Mouse (Mus musculus) lung, postnatal 0 days (tissue): ENCODE measurements around the gene Rps6ka5. TPM values are rescaled to one million over a fixed set of nuclear protein-coding genes. Genes with fewer than 3 reads are reported as not detected.

ENCODE experiments used
- ATAC-seq: fragments of 200-750 bp; cut with Nextera tagmentation; 2 replicates; pipeline ENCODE4 v1.8.0; 2017; ENCODE audit warnings: moderate library complexity
- DNase-seq: peaks from one replicate; pipeline ENCODE4 v3.0.0-alpha.2; 2016; ENCODE audit warnings: low spot score
- H3K27ac ChIP-seq: fragments of 300-500 bp; sonication (generic); 2 replicates; pipeline ENCODE4 v1.5.1; 2014; ENCODE audit warnings: antibody characterized with exemption, mild to moderate bottlenecking, low read length, mixed read lengths
- H3K27me3 ChIP-seq: fragments of 300-500 bp; sonication (generic); replicated peaks from 2 replicates; pipeline ENCODE4 v1.6.1; 2014; ENCODE audit warnings: low read length, mixed read lengths; ENCODE audit not compliant: insufficient read depth
- H3K36me3 ChIP-seq: fragments of 300-500 bp; sonication (generic); 2 replicates; pipeline ENCODE4 v1.6.1; 2014; ENCODE audit warnings: low read length, mixed read lengths; ENCODE audit not compliant: insufficient read depth
- H3K4me1 ChIP-seq: fragments of 300-500 bp; sonication (generic); 2 replicates; pipeline ENCODE4 v1.6.1; 2014; ENCODE audit warnings: antibody characterized with exemption, low read depth, low read length, mixed read lengths; ENCODE audit not compliant: insufficient read depth
- H3K4me2 ChIP-seq: fragments of 300-500 bp; sonication (generic); replicated peaks from 2 replicates; pipeline ENCODE4 v1.6.1; 2014; ENCODE audit warnings: low read depth, mild to moderate bottlenecking, low read length, moderate library complexity, mixed read lengths
- H3K4me3 ChIP-seq: fragments of 300-500 bp; sonication (generic); 2 replicates; pipeline ENCODE4 v1.5.1; 2014; ENCODE audit warnings: low read depth, low read length
- H3K9ac ChIP-seq: fragments of 300-500 bp; sonication (generic); replicated peaks from 2 replicates; pipeline ENCODE4 v1.6.1; 2014; ENCODE audit warnings: low read depth, mild to moderate bottlenecking
- H3K9me3 ChIP-seq: fragments of 300-500 bp; sonication (generic); 2 replicates; pipeline ENCODE4 v1.6.1; 2016; ENCODE audit warnings: low read length, mixed read lengths
- CTCF ChIP-seq: IDR thresholded peaks from 2 replicates; pipeline ENCODE4 v1.5.1; 2016; ENCODE audit warnings: antibody characterized with exemption, mild to moderate bottlenecking
- EP300 ChIP-seq: IDR thresholded peaks from 2 replicates; pipeline ENCODE4 v1.6.1; 2016; ENCODE audit warnings: antibody characterized with exemption, mild to moderate bottlenecking, control low read depth
- WGBS: fragments of 180-500 bp; shearing (Covaris S2); extraction: QIAGEN DNeasy Blood & Tissue Kit; methylation state at CpG from one replicate; pipeline ENCODE4 v1.1.7; 2014; 5-methylcytosine and 5-hydroxymethylcytosine counted together
- polyA plus RNA-seq: library from polyadenylated mRNA; unstranded; fragments of >200 nt; fragmentation: Nextera tagmentation; extraction: Ambion mirVana; gene quantifications from 2 replicates; pipeline ENCODE4 v1.2.1, GENCODE M21; 2015

Rps6ka5 gene
- polyA plus RNA-seq, 1 experiment from 2014 or later = 2.3 TPM

DNA sequence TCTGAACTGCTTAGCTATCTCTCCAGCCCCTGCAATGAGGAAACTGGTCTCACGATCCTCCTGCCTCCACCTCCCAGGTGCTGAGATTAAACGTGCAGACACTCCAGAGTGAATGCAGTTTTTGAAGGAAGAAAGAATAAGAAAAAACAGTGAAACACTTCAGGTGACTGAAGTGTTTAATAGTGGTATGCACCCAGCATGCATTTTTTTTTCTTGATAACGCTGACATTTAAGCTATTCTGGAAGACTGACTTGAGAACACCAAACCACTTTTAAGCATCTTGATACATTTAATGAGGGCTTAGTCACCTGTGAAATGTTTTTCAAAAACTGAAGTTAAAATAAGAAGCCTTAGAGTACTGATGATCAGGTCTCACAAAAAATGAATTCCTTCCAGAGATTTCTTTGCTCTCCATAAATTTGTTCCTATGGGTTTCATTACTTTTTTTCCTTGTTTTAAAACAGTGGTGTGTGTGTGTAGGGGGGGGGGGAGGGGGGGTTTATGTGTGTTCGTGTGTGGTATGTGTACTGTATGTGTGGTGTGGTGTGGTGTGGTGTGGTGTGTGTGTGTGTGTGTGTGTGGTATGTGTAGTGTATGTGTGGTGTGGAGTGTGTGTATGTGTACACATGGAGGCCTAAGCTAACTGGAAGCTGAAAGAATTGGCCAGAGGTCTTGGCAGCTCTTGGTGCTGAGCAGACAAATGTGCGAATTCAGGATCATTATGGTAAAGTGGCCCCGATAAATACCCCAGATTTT lies 183.2 kb downstream of the Rps6ka5 start:
- no peak overlapping the region for H3K9ac ChIP-seq
- 58% methylated on average over 6 of the region's 6 CpGs for WGBS

DNA sequence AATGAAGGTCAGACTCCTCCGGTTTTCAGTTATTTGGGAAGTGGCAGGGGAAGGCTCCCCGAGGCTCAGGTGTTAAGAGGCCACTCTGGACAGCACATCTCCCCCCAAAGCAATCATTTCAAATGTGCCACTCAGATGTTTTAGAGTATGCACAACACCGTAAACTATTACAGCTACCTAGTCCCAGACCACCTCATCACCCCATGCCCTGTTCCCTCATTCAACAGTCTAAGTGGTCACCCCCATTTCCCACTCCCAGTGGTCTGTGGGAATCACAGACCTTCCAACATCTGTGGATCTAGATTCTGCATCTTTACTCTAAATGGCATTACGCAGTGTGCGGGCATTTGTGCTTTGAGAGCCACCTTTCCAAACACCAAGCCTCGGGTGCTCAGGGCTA lies 184.3 kb downstream of the Rps6ka5 start:
- H3K27me3 ChIP-seq = no peaks in the 10 kb centered on the region
- no peaks in the 10 kb centered on the region for H3K36me3 ChIP-seq
- DNase-seq = no peak
- no peaks in the 10 kb centered on the region for H3K9me3 ChIP-seq
- ATAC-seq = no peak
- H3K27ac ChIP-seq = no peak overlapping the region
- peaks cover 8% of the 10 kb centered on the region; the same call in 1 of the 2 replicates for H3K4me1 ChIP-seq
- WGBS = 67% methylated on average over 6 of the region's 6 CpGs
- TF ChIP-seq CTCF (no peak), EP300 (no peak)
- H3K9ac ChIP-seq = no peak overlapping the region
- no peak overlapping the region for H3K4me2 ChIP-seq
- H3K4me3 ChIP-seq = no peak overlapping the region

More for the DNA sequence above, 183.2 kb downstream of the Rps6ka5 start:
- no peaks in the 10 kb centered on the region for H3K9me3 ChIP-seq
- TF ChIP-seq EP300 = peak; percentile 79
- no peak for TF ChIP-seq CTCF
- ATAC-seq (peak; percentile 78), DNase-seq (peak; percentile 66)
- H3K4me1 ChIP-seq = peaks cover 8% of the 10 kb centered on the region; the same call in 1 of the 2 replicates
- no peaks in the 10 kb centered on the region for H3K36me3 ChIP-seq
- H3K27me3 ChIP-seq = no peaks in the 10 kb centered on the region
- H3K4me2 ChIP-seq = no peak overlapping the region
- 0 out of 2 replicates have a peak overlapping the region, but pooled peaks have one; percentile 14 for H3K27ac ChIP-seq
- no peak overlapping the region for H3K4me3 ChIP-seq

DNA sequence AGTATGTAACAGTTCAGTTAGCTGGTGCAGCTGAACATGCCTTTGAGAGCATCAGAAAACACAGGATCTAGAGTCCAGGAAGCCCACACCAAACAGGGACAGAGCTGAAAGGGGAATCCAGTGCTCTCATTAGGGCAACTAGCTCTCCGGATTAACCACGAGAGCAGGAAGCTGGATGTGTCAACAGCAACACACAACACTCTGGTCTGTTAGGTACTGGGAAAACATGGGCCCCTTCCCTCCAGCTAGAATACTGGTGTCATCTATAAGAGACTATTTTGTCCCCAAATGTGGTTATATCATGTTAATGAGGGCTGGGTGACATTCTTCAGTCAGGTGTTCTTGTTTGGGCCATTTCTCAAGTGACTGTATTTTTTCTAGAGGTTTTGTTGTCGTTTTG lies 184.7 kb downstream of the Rps6ka5 start:
- Histone ChIP-seq H3K36me3 (no peaks in the 10 kb centered on the region), H3K9me3 (no peaks in the 10 kb centered on the region), H3K4me2 (no peak overlapping the region), H3K27me3 (no peaks in the 10 kb centered on the region), H3K4me1 (peaks cover 8% of the 10 kb centered on the region; the same call in 1 of the 2 replicates), H3K27ac (no peak overlapping the region), H3K4me3 (no peak overlapping the region), H3K9ac (no peak overlapping the region)
- no peak for TF ChIP-seq EP300
- TF ChIP-seq CTCF = no peak
- ATAC-seq (no peak), DNase-seq (no peak)
- 20% methylated on average over 3 of the region's 3 CpGs for WGBS

DNA sequence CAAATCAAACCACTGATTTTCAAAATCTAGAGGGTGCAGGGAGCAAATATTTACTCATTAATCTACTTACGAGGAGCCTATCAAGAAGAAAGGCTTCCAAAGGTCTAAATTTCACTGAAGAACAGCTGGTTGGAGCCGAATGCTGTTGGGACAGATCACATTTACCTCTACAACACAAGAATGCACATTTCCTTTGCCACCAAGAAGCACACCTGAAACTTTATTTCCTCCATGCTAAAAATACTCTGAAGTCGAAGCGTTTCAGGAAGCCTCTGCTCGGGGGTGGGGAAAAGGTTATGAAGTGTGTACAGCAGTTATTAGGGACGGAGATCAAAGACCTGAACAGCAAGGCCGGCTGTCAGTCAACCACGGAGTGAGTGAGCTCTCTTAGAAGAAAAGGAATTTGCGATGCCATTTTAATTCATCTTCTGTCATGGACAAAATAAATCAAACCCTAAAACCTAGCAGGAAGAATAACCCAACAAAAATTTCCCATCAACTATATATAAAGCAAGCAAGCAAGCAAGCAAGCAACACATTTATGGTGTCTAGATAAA lies 187.5 kb downstream of the Rps6ka5 start:
- ATAC-seq = no peak
- H3K36me3 ChIP-seq = no peaks in the 10 kb centered on the region
- H3K4me2 ChIP-seq = no peak overlapping the region
- H3K4me1 ChIP-seq = peaks cover 8% of the 10 kb centered on the region; the same call in 1 of the 2 replicates
- H3K4me3 ChIP-seq = no peak overlapping the region
- H3K9ac ChIP-seq = no peak overlapping the region
- H3K9me3 ChIP-seq = no peaks in the 10 kb centered on the region
- DNase-seq = no peak
- TF ChIP-seq EP300 (no peak), CTCF (no peak)
- 18% methylated on average over 9 of the region's 9 CpGs for WGBS
- H3K27me3 ChIP-seq = no peaks in the 10 kb centered on the region
- peak overlapping the region; percentile 20 for H3K27ac ChIP-seq

DNA sequence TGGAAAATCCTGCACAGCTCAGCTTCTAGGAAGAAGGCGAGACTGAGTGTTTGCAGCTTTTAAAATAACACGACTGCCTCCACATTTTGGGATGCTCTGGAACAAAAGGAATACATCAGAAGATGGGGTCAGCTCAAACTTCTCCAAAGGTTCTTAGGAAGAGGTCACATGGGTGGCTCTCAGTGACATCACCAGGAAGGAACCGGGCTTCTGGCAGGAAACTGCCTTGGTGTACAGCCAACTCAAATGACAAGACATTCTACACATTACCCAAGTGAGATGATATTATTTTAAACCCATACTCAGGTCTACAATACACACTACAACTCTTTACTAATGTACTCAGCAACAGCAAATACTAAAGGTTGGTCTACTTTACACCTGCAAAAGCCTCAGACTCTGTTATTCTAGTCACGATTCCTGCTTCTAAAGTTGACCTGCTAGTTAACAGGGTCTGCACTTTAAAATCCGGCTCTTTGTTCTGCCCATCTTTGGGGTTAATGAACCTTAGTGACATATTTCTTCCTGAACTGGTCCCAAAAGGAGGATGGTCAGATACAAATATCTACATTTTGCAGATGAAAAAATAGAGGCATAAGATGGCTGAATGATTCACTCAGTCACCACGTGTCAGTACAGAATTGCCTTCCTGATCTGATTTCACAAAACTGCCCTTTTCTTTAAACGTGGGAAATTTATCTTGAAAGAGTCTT lies 188.2 kb downstream of the Rps6ka5 start:
- H3K4me3 ChIP-seq = no peak overlapping the region
- ATAC-seq = peak; percentile 80
- H3K27me3 ChIP-seq = no peaks in the 10 kb centered on the region
- no peaks in the 10 kb centered on the region for H3K36me3 ChIP-seq
- WGBS = 24% methylated on average over 7 of the region's 7 CpGs
- H3K4me1 ChIP-seq = peaks cover 8% of the 10 kb centered on the region; the same call in 1 of the 2 replicates
- DNase-seq = peak; percentile 78
- H3K27ac ChIP-seq = peak overlapping the region; percentile 20
- TF ChIP-seq EP300 = peak; percentile 59; the same call in 1 of the 2 replicates
- no peak for TF ChIP-seq CTCF
- no peaks in the 10 kb centered on the region for H3K9me3 ChIP-seq
- no peak overlapping the region for H3K4me2 ChIP-seq
- no peak overlapping the region for H3K9ac ChIP-seq

DNA sequence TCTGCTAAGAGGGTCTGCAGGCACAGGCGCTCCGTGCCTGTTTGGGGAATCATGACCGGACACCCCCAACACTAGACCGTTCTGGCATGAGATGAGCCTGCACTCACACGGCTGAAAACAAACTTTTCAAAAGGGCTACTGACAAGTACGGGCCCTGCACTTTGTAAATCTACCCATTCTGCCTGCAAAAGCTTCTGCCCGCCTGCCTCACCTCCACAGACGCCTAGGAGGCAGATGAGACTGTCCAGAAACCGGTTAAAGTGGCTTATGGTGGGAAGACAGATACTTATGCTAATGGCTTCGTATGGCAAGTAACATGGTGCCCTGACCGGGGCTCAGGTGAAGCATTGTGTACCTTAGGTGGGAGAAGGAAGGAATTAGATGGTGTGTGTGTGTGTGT lies 189.7 kb downstream of the Rps6ka5 start:
- no peak overlapping the region for H3K9ac ChIP-seq
- 73% methylated on average over 11 of the region's 11 CpGs for WGBS
- no peak overlapping the region for H3K4me2 ChIP-seq
- H3K27me3 ChIP-seq = no peaks in the 10 kb centered on the region
- H3K4me3 ChIP-seq = no peak overlapping the region
- no peak overlapping the region for H3K27ac ChIP-seq
- no peak for DNase-seq
- ATAC-seq = no peak
- H3K9me3 ChIP-seq = no peaks in the 10 kb centered on the region
- H3K36me3 ChIP-seq = no peaks in the 10 kb centered on the region
- TF ChIP-seq CTCF (no peak), EP300 (no peak)
- peaks cover 8% of the 10 kb centered on the region; the same call in 1 of the 2 replicates for H3K4me1 ChIP-seq
